Mouse (Mus musculus) bone marrow macrophage, adult 2 months (primary cell): ENCODE data around the gene Med11. TPM values are rescaled to one million over a fixed set of nuclear protein-coding genes. Genes with fewer than 3 reads are reported as not detected.
"Not testable (repeated sequence)": the region's sequence is repeated elsewhere in the genome, so short reads cannot be mapped to it uniquely, and the experiment has no call there.

Experiments used
- H3K27ac ChIP-seq: 2 replicates; pipeline ENCODE4 v1.5.1; 2012; ENCODE audit warnings: low read depth, low read length; ENCODE audit not compliant: insufficient read depth
- H3K4me1 ChIP-seq: 2 replicates; pipeline ENCODE4 v1.6.1; 2012; ENCODE audit warnings: low read length; ENCODE audit not compliant: control insufficient read depth, insufficient read depth
- H3K4me3 ChIP-seq: 2 replicates; pipeline ENCODE4 v1.5.1; 2012; ENCODE audit warnings: mild to moderate bottlenecking, low read length, moderate library complexity; ENCODE audit not compliant: insufficient read depth
- CTCF ChIP-seq: IDR thresholded peaks from 2 replicates; pipeline ENCODE4 v1.5.1; 2012; ENCODE audit warnings: low read depth, mild to moderate bottlenecking, low read length, moderate library complexity
- POLR2A ChIP-seq: IDR thresholded peaks from 2 replicates; pipeline ENCODE4 v1.6.1; 2012; ENCODE audit warnings: mild to moderate bottlenecking, low read depth, low read length, borderline replicate concordance
- polyA plus RNA-seq: library from polyadenylated mRNA; stranded (reverse); fragments of >200 nt; gene quantifications from 2 replicates; pipeline ENCODE4 v1.2.4, GENCODE M21; 2012; ENCODE audit not compliant: missing spikeins, insufficient read depth, insufficient read length

The Med11 gene
- polyA plus RNA-seq, 1 experiment, result 40.5 TPM

- H3K4me3 ChIP-seq, result no peak overlapping the region
- peaks cover 53% of the 10 kb centered on the region for H3K4me1 ChIP-seq
- H3K27ac ChIP-seq, result peak overlapping the region; percentile 99
- TF ChIP-seq CTCF (no peak), POLR2A (no peak)
These were observed 14.1 kb downstream of the Med11 start for GRCm38 (mm10) chr11:70465824-70466223.

GRCm38 (mm10) chr11:70467902-70468619 lies 16.3 kb downstream of the Med11 start:
- TF ChIP-seq CTCF (no peak), POLR2A (no peak)
- peak overlapping the region; percentile 11; the same call in 1 of the 2 replicates for H3K4me3 ChIP-seq

GRCm38 (mm10) chr11:70469764-70470163 lies 18.0 kb downstream of the Med11 start:
- H3K4me3 ChIP-seq, result no peak overlapping the region
- H3K27ac ChIP-seq, result peak overlapping the region; percentile 99
- no peak for TF ChIP-seq CTCF
- no peak for TF ChIP-seq POLR2A
- peaks cover 71% of the 10 kb centered on the region for H3K4me1 ChIP-seq

More at GRCm38 (mm10) chr11:70467902-70468619, 16.3 kb downstream of the Med11 start:
- peak overlapping the region; percentile 99 for H3K27ac ChIP-seq
- peaks cover 63% of the 10 kb centered on the region for H3K4me1 ChIP-seq

- TF ChIP-seq POLR2A (no peak), CTCF (no peak)
- no peak overlapping the region for H3K4me3 ChIP-seq
- peaks cover 58% of the 10 kb centered on the region for H3K4me1 ChIP-seq
- peak overlapping the region; percentile 78 for H3K27ac ChIP-seq
These were observed 21.0 kb downstream of the Med11 start for GRCm38 (mm10) chr11:70472716-70473115.

GRCm38 (mm10) chr11:70473291-70473690 lies 21.6 kb downstream of the Med11 start:
- not testable (repeated sequence) for H3K4me3 ChIP-seq
- Histone ChIP-seq H3K27ac (peak overlapping the region; percentile 78), H3K4me1 (peaks cover 59% of the 10 kb centered on the region)

GRCm38 (mm10) chr11:70474872-70475534 lies 23.3 kb downstream of the Med11 start:
- no peak overlapping the region for H3K4me3 ChIP-seq
- peak overlapping the region; percentile 72 for H3K27ac ChIP-seq
- no peak for TF ChIP-seq CTCF
- peaks cover 57% of the 10 kb centered on the region for H3K4me1 ChIP-seq

GRCm38 (mm10) chr11:70485498-70485897 lies 33.8 kb downstream of the Med11 start:
- no peak overlapping the region for H3K27ac ChIP-seq
- H3K4me1 ChIP-seq, result peaks cover 47% of the 10 kb centered on the region
- no peak overlapping the region for H3K4me3 ChIP-seq
- TF ChIP-seq POLR2A, result no peak
- no peak for TF ChIP-seq CTCF

- no peak for TF ChIP-seq POLR2A
- TF ChIP-seq CTCF, result no peak
- Histone ChIP-seq H3K4me1 (peaks cover 44% of the 10 kb centered on the region), H3K27ac (0 out of 2 replicates have a peak overlapping the region, but pooled peaks have one; percentile 19), H3K4me3 (no peak overlapping the region)
These were observed 36.1 kb downstream of the Med11 start for GRCm38 (mm10) chr11:70487816-70488215.

GRCm38 (mm10) chr11:70489138-70489537 lies 37.4 kb downstream of the Med11 start:
- Histone ChIP-seq H3K4me1 (peaks cover 42% of the 10 kb centered on the region), H3K27ac (peak overlapping the region; percentile 95), H3K4me3 (peak overlapping the region; percentile 2; the same call in 1 of the 2 replicates)
- no peak for TF ChIP-seq CTCF
- no peak for TF ChIP-seq POLR2A

GRCm38 (mm10) chr11:70489684-70490083 lies 38.0 kb downstream of the Med11 start:
- peak overlapping the region; percentile 95 for H3K27ac ChIP-seq
- TF ChIP-seq POLR2A, result no peak
- no peak for TF ChIP-seq CTCF
- H3K4me1 ChIP-seq, result peaks cover 42% of the 10 kb centered on the region
- no peak overlapping the region for H3K4me3 ChIP-seq
